Mouse (Mus musculus): ENCODE results near the gene Dctn2.

- no peak for TF ChIP-seq POLR2A (IDR thresholded peaks at IDR 0.05; ENCODE audit: extremely low read depth, insufficient read depth, low read length)
- no peak for TF ChIP-seq CTCF (IDR thresholded peaks at IDR 0.05; ENCODE audit: low read depth, low read length)
Observed at GRCm38 (mm10) chr10:127327461-127328145, 61.4 kb downstream of the Dctn2 start.

Data from liver, adult 2 months (tissue).